Mouse (Mus musculus): Measurements from ENCODE around the gene Spats1.

DNA sequence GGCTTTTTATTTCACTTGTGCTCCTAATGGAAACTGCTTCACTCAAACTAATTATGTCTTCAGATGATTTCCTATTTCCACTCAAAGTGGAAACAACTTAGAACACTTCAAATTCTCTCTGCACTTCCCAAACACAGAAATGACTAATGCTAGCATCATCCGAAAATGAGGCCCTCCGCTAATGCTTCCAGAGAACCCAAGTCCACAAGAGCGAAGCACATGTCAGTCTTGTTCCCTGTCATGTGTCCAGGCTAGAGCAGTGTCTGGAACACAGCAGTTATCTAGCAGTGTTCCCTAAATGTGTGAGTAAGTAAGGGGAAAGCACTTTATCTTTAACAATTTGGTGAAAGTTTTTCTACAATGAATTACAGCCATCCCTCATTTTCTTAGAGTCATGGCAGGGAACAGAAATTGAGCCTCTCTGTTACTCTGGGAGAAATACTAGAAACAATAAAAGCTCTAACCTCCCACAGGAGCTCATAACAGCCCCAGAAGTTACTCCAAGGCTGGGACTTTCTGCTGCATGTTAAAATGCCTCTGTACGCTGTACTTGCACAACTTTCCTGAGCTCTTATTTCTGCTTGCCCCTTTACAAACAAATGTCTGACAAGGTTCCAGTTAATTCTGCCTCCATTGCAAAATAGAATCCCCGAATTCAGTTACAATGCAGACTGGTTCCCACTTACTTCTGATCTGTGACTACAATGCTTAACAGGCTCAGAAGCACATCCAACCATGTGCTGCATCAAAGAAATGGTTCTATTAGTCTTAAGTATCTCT is 73.9 kb downstream of the Spats1 start:
- TF ChIP-seq CTCF (IDR thresholded peaks at IDR 0.05; ENCODE audit: insufficient read depth, low read length) = no peak
- TF ChIP-seq POLR2A (IDR thresholded peaks at IDR 0.05; ENCODE audit: borderline replicate concordance, extremely low read depth, low read depth, low read length) = no peak
